Mouse (Mus musculus) G1E (cell line): ENCODE results near the gene Sec61a1. TPM values are rescaled to one million over a fixed set of nuclear protein-coding genes. Genes with fewer than 3 reads are reported as not detected.

Experiments used
- ATAC-seq: 2 replicates; pipeline ENCODE4 v1.8.0; 2016; ENCODE audit warnings: mild to moderate bottlenecking; ENCODE audit not compliant: insufficient number of reproducible peaks, poor library complexity, low FRiP score, severe bottlenecking; ENCODE audit errors: extremely low read depth
- DNase-seq: peaks from one replicate; pipeline ENCODE4 v3.0.0; 2012; ENCODE audit warnings: low spot score
- H3K27me3 ChIP-seq: 2 replicates; pipeline ENCODE4 v1.6.1; 2012; ENCODE audit warnings: mild to moderate bottlenecking, low read length, inconsistent platforms; ENCODE audit not compliant: insufficient read depth
- H3K36me3 ChIP-seq: replicated peaks from 2 replicates; pipeline ENCODE3; 2012; ENCODE audit warnings: mild to moderate bottlenecking, inconsistent platforms
- H3K4me1 ChIP-seq: 2 replicates; pipeline ENCODE4 v1.6.1; 2012; ENCODE audit warnings: low read depth, low read length, inconsistent platforms, mixed read lengths; ENCODE audit not compliant: insufficient read depth
- H3K4me3 ChIP-seq: 2 replicates; pipeline ENCODE4 v1.5.1; 2012; ENCODE audit warnings: low read depth, mild to moderate bottlenecking, inconsistent platforms, low read length, moderate library complexity, mixed read lengths
- H3K9me3 ChIP-seq: replicated peaks from 2 replicates; pipeline ENCODE4 v1.6.1; 2012; ENCODE audit warnings: inconsistent platforms
- CTCF ChIP-seq: IDR thresholded peaks from 2 replicates; pipeline ENCODE4 v1.5.1; 2012; ENCODE audit warnings: low read depth, low read length, inconsistent platforms, mixed read lengths
- GATA1 ChIP-seq: IDR thresholded peaks from 2 replicates; pipeline ENCODE4 v1.6.1; 2012; ENCODE audit warnings: borderline replicate concordance, low read length, inconsistent platforms, mixed read lengths
- GATA2 ChIP-seq: IDR thresholded peaks from 2 replicates; pipeline ENCODE4 v1.6.1; 2012; ENCODE audit warnings: low read depth, low read length, inconsistent platforms, borderline replicate concordance
- POLR2AphosphoS5 ChIP-seq: IDR thresholded peaks from 2 replicates; pipeline ENCODE4 v1.6.1; 2012; ENCODE audit warnings: low read depth, low read length, inconsistent platforms; ENCODE audit not compliant: insufficient replicate concordance
- TAL1 ChIP-seq: conservative IDR thresholded peaks from 2 replicates; pipeline ENCODE4 v1.6.1; 2012; ENCODE audit warnings: low read depth, low read length, inconsistent platforms, mixed read lengths
- polyA plus RNA-seq: library from polyadenylated mRNA; stranded (reverse); fragments of >175 nt; gene quantifications from 2 replicates; pipeline ENCODE4 v1.2.3, GENCODE M21; 2012
- total RNA-seq, 2 experiments: library from RNA; stranded (forward) in 1 of 2; stranded (reverse) in 1 of 2; fragments of 200-1000 nt in 1 of 2; fragments of >200 nt in 1 of 2; fragmentation: Nextera tagmentation in 1 of 2; gene quantifications; 2 replicates each; pipeline ENCODE4 v1.2.3; 2014 to 2017

Sec61a1 gene
- total and polyA plus RNA-seq, 3 experiments: 76.1 to 182 (median 86.0) TPM

DNA sequence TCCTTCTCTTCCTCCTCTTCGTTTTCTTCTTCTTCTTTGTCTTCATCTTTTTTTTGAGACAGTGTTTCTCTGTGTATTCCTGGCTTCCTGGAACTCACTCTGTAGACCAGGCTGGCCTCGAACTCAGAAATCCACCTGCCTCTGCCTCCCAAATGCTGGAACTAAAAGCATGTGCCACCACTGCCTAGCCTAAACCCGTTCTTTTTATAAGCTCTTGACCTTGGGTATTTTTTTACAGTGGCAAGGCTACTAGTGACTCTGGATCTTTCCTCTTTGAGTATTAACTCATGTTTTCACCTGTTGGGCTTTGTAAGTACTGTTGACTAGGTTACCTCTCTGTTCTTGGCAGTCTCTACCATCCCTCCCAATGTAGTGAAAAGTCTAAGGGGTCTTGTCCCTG is 4.3 kb upstream of the Sec61a1 start:
- DNase-seq (no peak), ATAC-seq (no peak)
- H3K4me3 ChIP-seq: no peak overlapping the region
- H3K27me3 ChIP-seq: peaks cover 42% of the 10 kb centered on the region
- H3K36me3 ChIP-seq: no peaks in the 10 kb centered on the region
- H3K9me3 ChIP-seq: no peaks in the 10 kb centered on the region
- H3K4me1 ChIP-seq: peaks cover 33% of the 10 kb centered on the region
- TF ChIP-seq CTCF: no peak
- no peak for TF ChIP-seq POLR2AphosphoS5
- no peak for TF ChIP-seq TAL1
- TF ChIP-seq GATA2: no peak
- no peak for TF ChIP-seq GATA1

- Histone ChIP-seq H3K36me3 (no peaks in the 10 kb centered on the region), H3K27me3 (peaks cover 39% of the 10 kb centered on the region), H3K4me3 (no peak overlapping the region), H3K9me3 (no peaks in the 10 kb centered on the region), H3K4me1 (peaks cover 38% of the 10 kb centered on the region)
- TF ChIP-seq TAL1 (no peak), CTCF (no peak), GATA1 (no peak), GATA2 (no peak), POLR2AphosphoS5 (no peak)
- no peak for DNase-seq
- no peak for ATAC-seq
These were observed 3.9 kb upstream of the Sec61a1 start for GRCm38 (mm10) chr6:88522606-88523005.

- no peak for DNase-seq
- Histone ChIP-seq H3K4me1 (peaks cover 41% of the 10 kb centered on the region), H3K36me3 (peaks cover 5% of the 10 kb centered on the region), H3K27me3 (peaks cover 32% of the 10 kb centered on the region), H3K4me3 (no peak overlapping the region), H3K9me3 (no peaks in the 10 kb centered on the region)
- no peak for ATAC-seq
- TF ChIP-seq TAL1 (no peak), POLR2AphosphoS5 (no peak), CTCF (no peak), GATA2 (no peak), GATA1 (no peak)
These were observed 3.1 kb upstream of the Sec61a1 start for GRCm38 (mm10) chr6:88521821-88522220.

DNA sequence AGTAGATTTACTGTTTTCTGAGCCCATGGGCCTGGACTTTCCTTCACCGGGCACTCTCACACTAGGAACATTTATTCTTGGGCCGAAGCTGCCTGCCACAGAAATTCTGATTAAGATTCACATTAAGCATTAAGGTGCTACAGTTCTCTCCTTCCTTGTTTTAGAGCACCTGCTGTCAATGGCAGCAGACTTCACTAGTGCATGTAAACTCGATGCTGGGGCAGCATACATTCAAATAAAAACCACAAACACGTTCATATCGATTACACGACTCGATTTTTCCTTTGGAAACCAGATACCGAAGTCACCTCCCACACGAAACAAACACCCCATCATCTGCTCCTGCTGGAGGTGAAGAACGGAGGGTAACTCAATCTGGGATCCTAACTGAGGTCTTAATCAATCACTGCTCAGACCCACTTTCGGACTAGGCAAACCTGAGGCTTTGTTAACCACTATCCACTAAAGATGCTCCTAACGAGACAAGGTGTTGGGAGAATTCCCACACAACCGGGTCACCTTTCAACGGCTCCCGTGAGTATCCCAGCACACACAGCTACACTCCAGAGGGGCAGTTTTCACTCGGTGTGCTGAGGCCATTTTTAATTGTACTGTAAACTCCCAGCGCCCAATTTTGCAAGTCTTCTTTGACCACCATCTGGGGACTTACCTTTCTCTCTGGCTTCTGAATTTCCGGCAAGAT is 853 bp downstream of the Sec61a1 start:
- TF ChIP-seq GATA1: no peak
- Histone ChIP-seq H3K4me1 (peaks cover 61% of the 10 kb centered on the region), H3K27me3 (peaks cover 10% of the 10 kb centered on the region; the same call in 1 of the 2 replicates), H3K36me3 (peaks cover 43% of the 10 kb centered on the region), H3K9me3 (no peaks in the 10 kb centered on the region), H3K4me3 (peak overlapping the region; percentile 96)
- ATAC-seq (no peak), DNase-seq (no peak)

- H3K27me3 ChIP-seq: peaks cover 1% of the 10 kb centered on the region; the same call in 1 of the 2 replicates
- no peak for ATAC-seq
- H3K4me1 ChIP-seq: peaks cover 51% of the 10 kb centered on the region
- no peaks in the 10 kb centered on the region for H3K9me3 ChIP-seq
- TF ChIP-seq POLR2AphosphoS5: no peak
- TF ChIP-seq GATA2: no peak
- TF ChIP-seq GATA1: no peak
- TF ChIP-seq TAL1: no peak
- no peak for TF ChIP-seq CTCF
- no peak for DNase-seq
- H3K36me3 ChIP-seq: peaks cover 55% of the 10 kb centered on the region
- H3K4me3 ChIP-seq: peak overlapping the region; percentile 0; the same call in 1 of the 2 replicates
These were observed 2.0 kb downstream of the Sec61a1 start for GRCm38 (mm10) chr6:88516667-88517066.

DNA sequence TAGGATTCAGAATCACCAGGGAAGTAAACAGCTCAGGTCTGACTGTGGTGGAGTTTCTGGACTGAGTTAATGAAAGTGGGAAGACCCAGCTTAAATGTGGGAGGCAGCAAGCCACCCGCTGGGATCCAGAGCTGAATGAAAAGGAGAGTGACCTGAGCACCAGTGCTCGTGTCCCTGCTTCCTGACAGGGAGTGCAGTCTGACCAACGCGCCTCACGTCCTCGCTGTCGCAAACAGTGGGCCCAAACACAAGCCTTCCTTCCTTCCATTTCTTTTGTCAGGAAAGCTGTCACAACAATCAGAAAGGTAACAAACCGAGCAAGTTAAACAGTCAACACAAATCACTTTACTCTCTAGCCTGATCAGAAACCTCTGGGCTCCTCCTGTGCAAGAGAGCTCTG is 2.7 kb downstream of the Sec61a1 start:
- no peak for TF ChIP-seq TAL1
- no peak for TF ChIP-seq GATA2
- TF ChIP-seq GATA1: no peak
- peaks cover 62% of the 10 kb centered on the region for H3K36me3 ChIP-seq
- DNase-seq (no peak), ATAC-seq (no peak)
- H3K27me3 ChIP-seq: no peaks in the 10 kb centered on the region
- no peaks in the 10 kb centered on the region for H3K9me3 ChIP-seq
- H3K4me3 ChIP-seq: peak overlapping the region; percentile 43; the same call in 1 of the 2 replicates
- H3K4me1 ChIP-seq: peaks cover 51% of the 10 kb centered on the region
